Mouse (Mus musculus) right cerebral cortex, postnatal 14 days (tissue): Measurements from ENCODE around the gene Chrm1.
"Not testable (repeated sequence)": the region's sequence is repeated elsewhere in the genome, so short reads cannot be mapped to it uniquely, and the experiment has no call there.

ENCODE experiments used
- DNase-seq: peaks from one replicate; pipeline ENCODE4 v3.0.0; 2022

The Chrm1 gene

GRCm38 (mm10) chr19:8718357-8718756, 54.8 kb downstream of the Chrm1 start:
- peak; percentile 13 for DNase-seq

- not testable (repeated sequence) for DNase-seq
Observed at GRCm38 (mm10) chr19:8719037-8719436, 55.4 kb downstream of the Chrm1 start.

DNA sequence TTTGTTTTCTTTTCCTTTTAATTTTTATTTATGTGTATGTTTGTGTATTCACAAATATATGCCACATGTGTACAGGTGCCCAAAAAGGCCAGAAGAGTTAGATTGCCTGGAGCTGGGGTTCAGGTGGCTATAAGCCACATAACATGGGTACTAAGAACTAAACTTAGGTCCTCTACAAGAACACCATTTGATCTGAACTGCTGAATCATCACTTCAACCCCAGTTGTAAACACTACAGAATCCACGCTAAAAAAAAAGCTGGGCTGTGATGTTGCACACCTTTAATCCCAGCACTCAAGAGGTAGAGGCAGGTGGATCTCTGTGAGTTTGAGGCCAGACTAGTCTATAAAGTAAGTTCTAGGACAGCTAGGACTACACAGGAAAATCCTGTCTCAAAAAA, 57.8 kb downstream of the Chrm1 start:
- no peak for DNase-seq

GRCm38 (mm10) chr19:8722021-8722420, 58.4 kb downstream of the Chrm1 start:
- DNase-seq = no peak

DNA sequence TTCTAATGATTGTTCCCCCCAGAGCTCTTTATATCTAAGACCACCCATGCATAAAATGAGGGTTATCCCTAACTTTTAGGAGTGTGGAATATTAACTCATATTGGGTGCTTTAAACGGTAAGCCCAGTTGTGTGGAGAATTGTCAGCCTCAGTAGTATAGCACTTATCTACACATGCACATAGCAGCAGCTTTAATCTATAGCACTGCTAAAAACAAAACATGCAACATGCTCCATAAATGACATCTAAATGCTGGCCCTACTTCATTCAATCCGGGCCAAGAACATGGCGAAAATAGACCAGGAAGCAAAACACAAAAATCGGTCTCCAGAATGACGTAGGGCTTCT, 58.9 kb downstream of the Chrm1 start:
- no peak for DNase-seq

DNA sequence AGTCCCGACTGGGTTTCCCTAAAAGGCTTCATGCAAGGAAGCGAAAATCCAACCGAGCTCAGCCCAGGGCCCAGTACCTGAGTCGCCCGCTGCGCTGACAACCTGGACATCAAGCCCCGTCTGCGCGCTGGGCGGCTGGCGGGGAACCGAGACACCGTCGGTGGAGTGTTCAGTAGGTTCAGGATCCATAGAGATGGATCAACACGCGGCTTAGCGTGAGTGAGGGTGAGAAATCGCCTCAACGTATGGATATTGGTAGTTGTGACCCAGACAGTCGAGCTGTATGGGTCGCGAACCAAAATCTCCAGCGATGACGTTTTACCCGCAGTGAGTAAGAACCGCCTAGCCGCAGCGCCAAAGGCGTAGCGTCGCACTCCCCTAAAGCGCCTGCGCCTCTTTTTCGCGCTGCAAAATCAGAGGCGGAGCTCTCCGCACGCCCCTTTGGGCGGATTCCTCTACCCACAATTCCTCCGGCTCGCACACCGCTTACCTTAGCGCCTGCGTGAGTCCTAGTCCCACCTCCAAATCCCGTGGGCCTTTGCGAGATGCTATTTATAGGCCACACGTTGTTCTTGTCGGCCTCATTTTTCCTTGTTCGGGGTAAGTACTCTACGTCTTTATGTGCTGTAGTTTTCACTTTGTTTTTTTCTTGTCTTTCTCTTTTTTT, 59.5 kb downstream of the Chrm1 start, which contains the start of gene Slc3a2:
Slc3a2 (minus strand) TSS at position 463 of the 667 bp plus-strand sequence.
- DNase-seq = peak; percentile 91

DNA sequence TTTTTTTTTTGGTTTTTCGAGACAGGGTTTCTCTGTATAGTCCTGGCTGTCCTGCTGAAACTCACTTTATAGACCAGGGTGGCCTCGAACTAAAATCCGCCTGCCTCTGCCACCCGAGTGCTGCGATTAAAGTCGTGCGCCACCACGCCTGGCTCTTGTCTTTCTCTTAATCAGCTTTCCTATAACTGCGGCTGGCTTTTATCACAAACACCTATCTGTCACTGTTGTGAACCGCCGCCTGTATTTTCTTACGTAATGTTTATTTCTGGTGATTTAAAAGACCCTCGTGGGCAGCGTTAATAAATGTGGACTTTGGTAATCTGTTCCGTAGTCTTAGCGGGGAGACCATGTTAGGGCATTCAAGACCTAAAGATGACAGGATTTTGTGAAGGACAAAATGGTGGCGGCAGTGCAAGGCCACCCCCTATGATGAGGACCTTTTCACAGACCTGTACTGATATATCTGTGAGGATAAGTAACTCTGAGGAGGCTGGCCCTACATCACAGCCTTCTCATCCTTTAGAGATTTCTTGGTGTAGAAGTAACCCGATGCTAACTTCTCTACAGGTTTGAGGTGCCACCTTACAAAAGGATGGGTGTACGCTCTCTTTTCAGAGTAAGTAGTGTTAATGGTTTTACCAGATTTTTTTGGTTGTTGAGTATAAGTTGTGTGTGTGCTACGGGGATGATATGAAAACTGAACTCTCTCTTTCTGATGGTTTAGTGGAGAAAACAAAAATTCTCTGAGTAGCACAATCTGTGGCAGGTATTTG, 60.2 kb downstream of the Chrm1 start:
- peak; percentile 12 for DNase-seq

DNA sequence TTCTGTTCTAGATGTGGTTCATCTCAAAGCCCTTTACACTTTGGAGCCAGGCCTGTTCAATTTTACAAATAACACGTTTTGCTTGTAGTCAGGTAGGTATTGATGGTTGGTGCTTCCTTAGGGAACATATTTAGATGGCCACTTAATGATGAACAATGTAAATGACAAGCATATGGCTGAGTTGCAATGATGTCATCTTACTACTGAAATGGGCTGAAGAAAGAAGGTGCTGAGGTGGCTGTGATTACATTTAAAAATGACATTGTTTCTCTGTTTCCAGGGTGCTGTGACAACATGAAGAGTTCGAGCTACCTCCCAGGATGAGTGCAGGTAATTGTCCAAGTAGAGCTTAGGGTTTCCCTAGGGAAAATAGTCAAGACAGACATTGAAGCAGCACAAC, 60.8 kb downstream of the Chrm1 start:
- DNase-seq = no peak

DNA sequence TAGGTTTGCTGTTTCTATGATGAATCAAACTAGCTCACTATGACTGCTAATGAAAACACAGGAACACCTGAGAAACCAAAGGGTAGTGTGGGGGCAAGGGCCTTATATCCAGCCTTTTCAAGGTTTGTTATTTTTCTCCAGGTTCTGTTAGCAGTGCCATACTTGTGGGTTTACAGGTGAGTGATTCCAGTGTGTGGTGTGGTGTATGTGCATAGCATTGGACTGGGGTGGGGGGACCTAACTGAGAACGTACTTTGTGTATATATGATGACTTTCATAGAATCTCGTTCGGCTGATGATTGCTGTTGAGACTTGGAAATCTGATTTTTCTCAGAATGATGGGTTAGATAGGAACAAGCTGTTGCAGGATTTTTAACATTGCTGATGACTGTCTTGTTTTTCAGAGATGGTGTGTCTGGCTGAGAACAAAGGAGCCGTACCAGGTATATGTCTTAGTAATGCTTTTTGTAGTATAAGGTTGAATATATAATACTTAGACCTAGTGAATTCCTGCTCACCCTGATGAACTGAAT, 61.6 kb downstream of the Chrm1 start:
- no peak for DNase-seq

DNA sequence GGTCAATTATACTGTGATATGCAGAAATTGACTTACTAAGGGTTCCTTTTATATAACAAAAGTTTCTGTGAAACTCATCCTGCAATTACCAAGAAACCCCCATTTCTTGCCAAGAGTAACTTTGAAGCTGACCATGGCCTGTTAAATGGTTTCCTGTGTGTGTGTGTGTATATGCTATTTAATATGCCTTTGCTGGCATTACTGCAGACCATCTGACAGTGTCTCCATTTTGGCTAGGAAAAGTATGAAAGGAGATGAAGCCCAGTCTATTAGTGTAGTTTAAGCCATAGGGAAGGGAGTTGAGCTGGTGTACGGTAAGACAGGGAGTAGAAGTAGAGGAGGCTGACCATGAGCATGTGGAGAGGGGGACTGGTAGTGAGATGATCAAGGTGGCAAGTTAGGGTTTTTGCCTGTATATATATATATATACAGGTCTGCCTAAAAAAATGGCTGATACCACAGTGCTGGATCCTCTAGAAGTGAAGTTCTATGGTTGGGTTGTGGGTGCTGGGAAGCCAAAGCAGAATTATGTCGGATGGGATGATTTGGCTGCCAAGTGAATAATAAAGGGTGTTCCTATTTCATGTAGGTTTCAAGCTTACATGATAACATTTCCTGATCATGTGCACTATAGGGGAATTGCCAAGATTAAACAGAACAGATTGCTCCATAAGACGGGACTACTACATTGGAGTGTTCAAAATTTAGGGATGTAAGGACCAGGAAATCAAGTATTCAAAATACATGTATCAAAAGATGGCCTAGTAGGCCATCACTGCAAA, 63.2 kb downstream of the Chrm1 start:
- DNase-seq = no peak

DNA sequence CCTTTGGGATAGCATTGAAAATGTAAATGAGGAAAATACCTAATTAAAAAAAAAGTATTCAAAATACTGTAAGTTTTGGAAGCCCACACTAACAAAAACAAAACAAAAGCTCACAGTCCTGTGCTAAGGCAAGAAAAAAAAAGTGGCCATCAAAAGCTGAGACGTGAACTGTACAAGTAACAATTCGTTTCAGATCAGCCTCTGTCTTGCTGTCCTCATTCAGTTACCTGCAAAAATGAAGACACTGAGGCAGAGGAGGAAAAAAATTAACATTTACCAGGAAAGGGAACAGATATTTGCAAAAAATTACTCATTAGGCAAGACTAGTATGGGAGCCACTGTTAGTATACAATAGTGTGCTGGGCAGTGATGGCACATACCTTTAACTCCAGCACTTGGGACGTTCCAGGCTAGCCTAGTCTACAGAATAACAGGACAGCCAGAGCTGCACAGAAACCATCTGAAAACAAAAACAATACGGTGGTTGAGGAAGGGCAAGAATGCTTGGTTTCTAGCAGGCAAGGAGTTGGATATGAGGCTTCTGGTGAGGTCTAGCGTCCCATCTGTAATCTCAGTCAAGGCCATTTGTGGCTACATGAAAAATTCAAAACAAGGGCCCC, 64.0 kb downstream of the Chrm1 start:
- DNase-seq = no peak

GRCm38 (mm10) chr19:8728335-8729099, 64.9 kb downstream of the Chrm1 start:
- DNase-seq = not testable (repeated sequence)
